Mouse (Mus musculus) lung, embryonic 15.5 days (tissue): ENCODE results near the gene Ece1. TPM values are rescaled to one million over a fixed set of nuclear protein-coding genes. Genes with fewer than 3 reads are reported as not detected.

Experiments used
- ATAC-seq: fragments of 200-750 bp; cut with Nextera tagmentation; 2 replicates; pipeline ENCODE4 v1.8.0; 2017; ENCODE audit warnings: moderate number of reproducible peaks, borderline replicate concordance; ENCODE audit not compliant: low FRiP score, low TSS enrichment; ENCODE audit errors: extremely low read depth
- H3K27ac ChIP-seq: fragments of 300-500 bp; sonication (generic); 2 replicates; pipeline ENCODE4 v1.5.1; 2015; ENCODE audit warnings: moderate library complexity, mild to moderate bottlenecking, inconsistent platforms
- H3K27me3 ChIP-seq: fragments of 300-500 bp; sonication (generic); 2 replicates; pipeline ENCODE4 v1.6.1; 2015; ENCODE audit warnings: inconsistent platforms
- H3K36me3 ChIP-seq: fragments of 300-500 bp; sonication (generic); 2 replicates; pipeline ENCODE4 v1.6.1; 2015; ENCODE audit warnings: inconsistent platforms
- H3K4me1 ChIP-seq: fragments of 300-500 bp; sonication (generic); 2 replicates; pipeline ENCODE4 v1.6.1; 2015; ENCODE audit warnings: inconsistent platforms
- H3K4me2 ChIP-seq: fragments of 300-500 bp; sonication (generic); 2 replicates; pipeline ENCODE4 v1.6.1; 2015; ENCODE audit warnings: inconsistent platforms, mild to moderate bottlenecking, moderate library complexity
- H3K4me3 ChIP-seq: fragments of 300-500 bp; sonication (generic); 2 replicates; pipeline ENCODE4 v1.5.1; 2015; ENCODE audit warnings: mild to moderate bottlenecking, inconsistent platforms
- H3K9ac ChIP-seq: fragments of 300-500 bp; sonication (generic); 2 replicates; pipeline ENCODE4 v1.6.1; 2015; ENCODE audit warnings: inconsistent platforms
- H3K9me3 ChIP-seq: fragments of 300-500 bp; sonication (generic); 2 replicates; pipeline ENCODE4 v1.6.1; 2016; ENCODE audit warnings: inconsistent platforms
- WGBS: fragments of 180-500 bp; shearing (Covaris S2); methylation state at CpG from one replicate; pipeline ENCODE4 v1.1.7; 2015; 5-methylcytosine and 5-hydroxymethylcytosine counted together
- polyA plus RNA-seq: library from polyadenylated mRNA; unstranded; fragments of >200 nt; fragmentation: Nextera tagmentation; extraction: Ambion mirVana; gene quantifications from 2 replicates; pipeline ENCODE4 v1.2.1, GENCODE M21; 2015

The Ece1 gene
- polyA plus RNA-seq, 1 experiment from 2014 or later, result 48.4 TPM

- Histone ChIP-seq H3K4me3 (no peak overlapping the region), H3K27ac (no peak overlapping the region), H3K27me3 (no peaks in the 10 kb centered on the region; the same call in 1 of the 2 replicates), H3K9ac (no peak overlapping the region), H3K4me1 (peaks cover 12% of the 10 kb centered on the region), H3K36me3 (no peaks in the 10 kb centered on the region), H3K4me2 (no peak overlapping the region), H3K9me3 (no peaks in the 10 kb centered on the region)
- ATAC-seq, result no peak
- 29% methylated on average over 7 of the region's 7 CpGs for WGBS
Observed at GRCm38 (mm10) chr4:137857116-137857515, 4.9 kb upstream of the Ece1 start.

GRCm38 (mm10) chr4:137858371-137858770, 3.7 kb upstream of the Ece1 start:
- WGBS, result 58% methylated on average over 2 of the region's 2 CpGs

GRCm38 (mm10) chr4:137861461-137862011, 501 bp upstream of the Ece1 start:
- Histone ChIP-seq H3K4me1 (peaks cover 40% of the 10 kb centered on the region), H3K27ac (peak overlapping the region; percentile 80)
- peak; percentile 60 for ATAC-seq

More at GRCm38 (mm10) chr4:137858371-137858770, 3.7 kb upstream of the Ece1 start:
- H3K27ac ChIP-seq, result no peak overlapping the region
- H3K4me2 ChIP-seq, result no peak overlapping the region
- no peak overlapping the region for H3K9ac ChIP-seq
- H3K9me3 ChIP-seq, result no peaks in the 10 kb centered on the region
- H3K4me1 ChIP-seq, result peaks cover 24% of the 10 kb centered on the region
- ATAC-seq, result no peak
- no peaks in the 10 kb centered on the region for H3K36me3 ChIP-seq
- H3K27me3 ChIP-seq, result peaks cover 5% of the 10 kb centered on the region; the same call in 1 of the 2 replicates
- no peak overlapping the region for H3K4me3 ChIP-seq

GRCm38 (mm10) chr4:137862516-137863240, 641 bp downstream of the Ece1 start:
- Histone ChIP-seq H3K36me3 (no peaks in the 10 kb centered on the region), H3K4me1 (peaks cover 51% of the 10 kb centered on the region), H3K4me2 (peak overlapping the region; percentile 92), H3K27me3 (peaks cover 14% of the 10 kb centered on the region; the same call in 1 of the 2 replicates), H3K4me3 (peak overlapping the region; percentile 65), H3K9ac (peak overlapping the region; percentile 79), H3K27ac (peak overlapping the region; percentile 50; the same call in 1 of the 2 replicates), H3K9me3 (no peaks in the 10 kb centered on the region)
- 7% methylated on average over 21 of the region's 21 CpGs for WGBS
- no peak for ATAC-seq

More at GRCm38 (mm10) chr4:137861461-137862011, 501 bp upstream of the Ece1 start:
- H3K9me3 ChIP-seq, result no peaks in the 10 kb centered on the region
- H3K36me3 ChIP-seq, result no peaks in the 10 kb centered on the region
- peak overlapping the region; percentile 79 for H3K9ac ChIP-seq
- whole genome bisulfite sequencing, result 7% methylated on average over 17 of the region's 17 CpGs
- H3K4me3 ChIP-seq, result peak overlapping the region; percentile 65
- peak overlapping the region; percentile 92 for H3K4me2 ChIP-seq
- peaks cover 14% of the 10 kb centered on the region; the same call in 1 of the 2 replicates for H3K27me3 ChIP-seq

GRCm38 (mm10) chr4:137864031-137864430, 2.0 kb downstream of the Ece1 start:
- Histone ChIP-seq H3K27me3 (peaks cover 14% of the 10 kb centered on the region; the same call in 1 of the 2 replicates), H3K4me3 (no peak overlapping the region), H3K9me3 (no peaks in the 10 kb centered on the region), H3K4me2 (no peak overlapping the region), H3K36me3 (no peaks in the 10 kb centered on the region), H3K4me1 (peaks cover 55% of the 10 kb centered on the region), H3K9ac (no peak overlapping the region), H3K27ac (no peak overlapping the region)
- no peak for ATAC-seq
- 82% methylated on average over 4 of the region's 4 CpGs for WGBS

- Histone ChIP-seq H3K27me3 (peaks cover 14% of the 10 kb centered on the region; the same call in 1 of the 2 replicates), H3K36me3 (no peaks in the 10 kb centered on the region), H3K27ac (no peak overlapping the region), H3K9me3 (no peaks in the 10 kb centered on the region), H3K4me3 (no peak overlapping the region), H3K4me2 (peak overlapping the region; percentile 29; the same call in 1 of the 2 replicates), H3K4me1 (peaks cover 60% of the 10 kb centered on the region), H3K9ac (no peak overlapping the region)
- no peak for ATAC-seq
- WGBS, result 45% methylated on average over 9 of the region's 9 CpGs
Observed at GRCm38 (mm10) chr4:137864769-137865168, 2.7 kb downstream of the Ece1 start.

- peaks cover 63% of the 10 kb centered on the region for H3K4me1 ChIP-seq
- H3K9ac ChIP-seq, result no peak overlapping the region; the same call in 1 of the 2 replicates
- no peaks in the 10 kb centered on the region for H3K9me3 ChIP-seq
- no peaks in the 10 kb centered on the region for H3K36me3 ChIP-seq
- peak overlapping the region; percentile 29; the same call in 1 of the 2 replicates for H3K4me2 ChIP-seq
- no peak overlapping the region for H3K27ac ChIP-seq
- no peak for ATAC-seq
- H3K4me3 ChIP-seq, result no peak overlapping the region
- H3K27me3 ChIP-seq, result peaks cover 14% of the 10 kb centered on the region; the same call in 1 of the 2 replicates
- WGBS, result 47% methylated on average over 10 of the region's 10 CpGs
Observed at GRCm38 (mm10) chr4:137865221-137865641, 3.2 kb downstream of the Ece1 start.

GRCm38 (mm10) chr4:137866206-137866863, 4.3 kb downstream of the Ece1 start:
- Histone ChIP-seq H3K27me3 (peaks cover 14% of the 10 kb centered on the region; the same call in 1 of the 2 replicates), H3K9me3 (no peaks in the 10 kb centered on the region), H3K27ac (no peak overlapping the region), H3K4me1 (peaks cover 62% of the 10 kb centered on the region), H3K9ac (no peak overlapping the region), H3K4me2 (no peak overlapping the region), H3K4me3 (no peak overlapping the region), H3K36me3 (no peaks in the 10 kb centered on the region)
- ATAC-seq, result no peak
- WGBS, result 41% methylated on average over 19 of the region's 19 CpGs

GRCm38 (mm10) chr4:137867225-137867624, 5.2 kb downstream of the Ece1 start:
- H3K4me2 ChIP-seq, result no peak overlapping the region
- peak; percentile 43; the same call in 1 of the 2 replicates for ATAC-seq

GRCm38 (mm10) chr4:137867675-137868257, 5.7 kb downstream of the Ece1 start:
- no peak overlapping the region for H3K4me3 ChIP-seq
- H3K9me3 ChIP-seq, result no peaks in the 10 kb centered on the region
- H3K4me2 ChIP-seq, result no peak overlapping the region
- H3K9ac ChIP-seq, result no peak overlapping the region
- H3K27ac ChIP-seq, result peak overlapping the region; percentile 55
- H3K36me3 ChIP-seq, result no peaks in the 10 kb centered on the region
- 44% methylated on average over 13 of the region's 13 CpGs for WGBS
- 0 out of 2 replicates have a peak, but pooled peaks have one; percentile 28 for ATAC-seq
- H3K4me1 ChIP-seq, result peaks cover 51% of the 10 kb centered on the region
- H3K27me3 ChIP-seq, result peaks cover 14% of the 10 kb centered on the region; the same call in 1 of the 2 replicates

More at GRCm38 (mm10) chr4:137867225-137867624, 5.2 kb downstream of the Ece1 start:
- no peaks in the 10 kb centered on the region for H3K9me3 ChIP-seq
- H3K27me3 ChIP-seq, result peaks cover 14% of the 10 kb centered on the region; the same call in 1 of the 2 replicates
- H3K4me3 ChIP-seq, result no peak overlapping the region
- H3K9ac ChIP-seq, result no peak overlapping the region
- H3K4me1 ChIP-seq, result peaks cover 56% of the 10 kb centered on the region
- WGBS, result 21% methylated on average over 4 of the region's 4 CpGs
- no peaks in the 10 kb centered on the region for H3K36me3 ChIP-seq
- H3K27ac ChIP-seq, result peak overlapping the region; percentile 55

- no peak overlapping the region for H3K9ac ChIP-seq
- no peaks in the 10 kb centered on the region for H3K36me3 ChIP-seq
- H3K9me3 ChIP-seq, result no peaks in the 10 kb centered on the region
- no peak overlapping the region for H3K4me3 ChIP-seq
- H3K27ac ChIP-seq, result no peak overlapping the region
- no peak overlapping the region for H3K4me2 ChIP-seq
- H3K4me1 ChIP-seq, result peaks cover 44% of the 10 kb centered on the region
- no peak for ATAC-seq
- WGBS, result 49% methylated on average over 16 of the region's 16 CpGs
- no peaks in the 10 kb centered on the region; the same call in 1 of the 2 replicates for H3K27me3 ChIP-seq
Observed at GRCm38 (mm10) chr4:137869667-137870274, 7.7 kb downstream of the Ece1 start.
